ENCODE assay signal across 17 mouse cellular contexts in the genomic region with DNA sequence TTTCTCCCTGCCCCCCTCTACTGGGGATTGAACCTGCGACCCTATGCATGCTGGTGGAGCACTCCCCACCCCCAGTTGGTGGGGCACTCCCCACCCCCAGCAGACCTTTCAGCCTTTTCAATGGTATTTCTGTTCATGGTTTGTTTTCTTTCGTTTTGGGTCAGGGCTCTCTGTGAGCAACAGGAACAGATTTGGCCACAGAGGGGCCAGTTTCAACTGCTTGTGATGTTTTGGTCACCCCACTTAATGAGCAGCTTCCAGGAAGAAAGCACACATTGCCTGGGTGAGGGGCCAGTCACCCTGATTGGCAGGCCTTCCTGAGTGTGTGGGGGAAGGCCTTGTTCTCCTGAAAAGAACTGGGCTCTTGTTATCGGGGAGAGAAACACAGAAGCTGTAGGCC.
DNase-seq lines count a peak whose midpoint lies in the region; ATAC-seq and TF ChIP-seq lines count a peak whose summit lies in the region.
"Had no signal": no experiment of that assay in that cellular context is flagged by ENCODE, and none has a peak within 500 bp of the region (broad histone marks: within the 10 kb centered on the region; RNA-seq: fewer than 3 reads in every experiment).

No protein-coding gene starts in this region.

- H3K27me3 ChIP-seq in hindbrain, embryonic 12.5 days = peaks cover 29% of the 10 kb centered on the region
- H3K27me3 ChIP-seq in hindbrain, postnatal 0 days (ENCODE audit: insufficient read depth, low read length) = no peaks in the 10 kb centered on the region
- no peaks in the 10 kb centered on the region for H3K27me3 ChIP-seq in limb, embryonic 10.5 days (ENCODE audit: low read depth, poor library complexity, severe bottlenecking)
- H3K27me3 ChIP-seq: embryonic facial prominence, embryonic 15.5 days; liver, embryonic 12.5 days had no signal

- no peak for TF ChIP-seq CTCF in hindbrain, postnatal 0 days (IDR thresholded peaks at IDR 0.05; ENCODE audit: low read depth)
- TF ChIP-seq CTCF in lung, adult 2 months (IDR thresholded peaks at IDR 0.05; ENCODE audit: insufficient read depth, low read length) = no peak

- H3K9me3 ChIP-seq in hindbrain, embryonic 12.5 days (replicated peaks) = peaks cover 4% of the 10 kb centered on the region; the same call in 1 of the 2 replicates
- no peaks in the 10 kb centered on the region for H3K9me3 ChIP-seq in hindbrain, postnatal 0 days (ENCODE audit: low read length)
- no peaks in the 10 kb centered on the region for H3K9me3 ChIP-seq in limb, embryonic 10.5 days (replicated peaks)
- H3K9me3 ChIP-seq: embryonic facial prominence, embryonic 15.5 days; liver, embryonic 12.5 days had no signal

- H3K27ac ChIP-seq in hindbrain, embryonic 12.5 days = peak overlapping the region; percentile 35; the same call in 1 of the 2 replicates
- no peak overlapping the region for H3K27ac ChIP-seq in hindbrain, postnatal 0 days
- H3K27ac ChIP-seq in limb, embryonic 10.5 days = peak overlapping the region; percentile 61
- H3K27ac ChIP-seq: embryonic facial prominence, embryonic 15.5 days; heart, adult 2 months; left cerebral cortex, adult 2 months; liver, embryonic 12.5 days had no signal

- H3K4me2 ChIP-seq in hindbrain, embryonic 12.5 days (replicated peaks) = no peak overlapping the region
- H3K4me2 ChIP-seq in hindbrain, postnatal 0 days (ENCODE audit: low read depth, low read length) = no peak overlapping the region
- H3K4me2 ChIP-seq: embryonic facial prominence, embryonic 15.5 days; liver, embryonic 12.5 days had no signal

- H3K4me1 ChIP-seq in hindbrain, embryonic 12.5 days = peaks cover 11% of the 10 kb centered on the region
- H3K4me1 ChIP-seq in hindbrain, postnatal 0 days (ENCODE audit: insufficient read depth, low read length) = no peaks in the 10 kb centered on the region
- peaks cover 34% of the 10 kb centered on the region for H3K4me1 ChIP-seq in limb, embryonic 10.5 days
- no peaks in the 10 kb centered on the region for H3K4me1 ChIP-seq in lung, adult 2 months (ENCODE audit: control insufficient read depth, insufficient read depth, low read length)

- no peak overlapping the region for H3K4me3 ChIP-seq in hindbrain, embryonic 12.5 days
- H3K4me3 ChIP-seq in hindbrain, postnatal 0 days (ENCODE audit: low read length) = no peak overlapping the region
- no peak overlapping the region for H3K4me3 ChIP-seq in limb, embryonic 10.5 days
- no peak overlapping the region for H3K4me3 ChIP-seq in lung, adult 2 months (replicated peaks; ENCODE audit: extremely low read depth, low read depth, low read length)
- H3K4me3 ChIP-seq: embryonic facial prominence, embryonic 15.5 days; heart, adult 2 months; left cerebral cortex, adult 2 months; liver, embryonic 12.5 days had no signal

- TF ChIP-seq POLR2A in lung, adult 2 months (IDR thresholded peaks at IDR 0.05; ENCODE audit: borderline replicate concordance, extremely low read depth, low read depth, low read length) = no peak

- H3K36me3 ChIP-seq in hindbrain, embryonic 12.5 days = no peaks in the 10 kb centered on the region
- H3K36me3 ChIP-seq in hindbrain, postnatal 0 days (ENCODE audit: insufficient read depth, low read length) = no peaks in the 10 kb centered on the region
- H3K36me3 ChIP-seq in limb, embryonic 10.5 days = no peaks in the 10 kb centered on the region
- H3K36me3 ChIP-seq: embryonic facial prominence, embryonic 15.5 days; liver, embryonic 12.5 days had no signal

- DNase-seq in hindbrain, postnatal 0 days (ENCODE audit: low spot score) = no peak
- peak; percentile 34 for DNase-seq in Muller cell, postnatal 12 days (ENCODE audit: inconsistent ontology term)
- DNase-seq in embryo, embryonic 11 days = peak; percentile 61
- no peak for DNase-seq in limb, embryonic 10.5 days (ENCODE audit: low spot score)
- no peak for DNase-seq in lung, adult 2 months
- DNase-seq in layer of hippocampus, adult 8-10 months (ENCODE audit: low spot score in 2 of 2) = no peak
- no peak for DNase-seq in right cerebral cortex, adult 18-20 months
- DNase-seq: cerebellum, adult 8-10 months; heart, adult 2 months; heart, postnatal 36 days; lung, postnatal 36 days; thymus, postnatal 14 days had no signal

- WGBS in hindbrain, embryonic 12.5 days = 16% methylated on average over 3 of the region's 3 CpGs
- 34% methylated on average over 3 of the region's 3 CpGs for WGBS in hindbrain, postnatal 0 days
- 32% methylated on average over 3 of the region's 3 CpGs for WGBS in limb, embryonic 10.5 days
- 47% methylated on average over 3 of the region's 3 CpGs for WGBS in lung, adult 2 months

- H3K9ac ChIP-seq in hindbrain, embryonic 12.5 days = no peak overlapping the region
- no peak overlapping the region for H3K9ac ChIP-seq in hindbrain, postnatal 0 days (replicated peaks; ENCODE audit: low read length)
- H3K9ac ChIP-seq: embryonic facial prominence, embryonic 15.5 days; liver, embryonic 12.5 days had no signal

- no peak for ATAC-seq in hindbrain, embryonic 12.5 days (ENCODE audit: low FRiP score)
- ATAC-seq in hindbrain, postnatal 0 days = no peak
- ATAC-seq: liver, embryonic 12.5 days; midbrain, embryonic 16.5 days had no signal

Comparison
In these comparisons a context has a peak if more than half of its experiments do, and no peak if none do; other contexts are left out.
1. DNase-seq: peak in Muller cell, postnatal 12 days (single experiment) and embryo, embryonic 11 days (single experiment); none in hindbrain, postnatal 0 days (single experiment), limb, embryonic 10.5 days (single experiment), lung, adult 2 months (single experiment), layer of hippocampus, adult 8-10 months (0 of 2) and right cerebral cortex, adult 18-20 months (single experiment).